Comparison of ENCODE assay signal across 1 mouse cellular context in genomic region chr2:157367184-157367893, GRCm38 (mm10).
TF ChIP-seq lines count a peak whose summit lies in the region.

Gene Manbal (plus strand): TSS chr2:157367594.

TF ChIP-seq in CH12.LX, 34 proteins besides CTCF, POLR2A, EP300 and RAD21 (continued from another document):
- TF ChIP-seq MYC (IDR thresholded peaks at IDR 0.05; ENCODE audit: low read depth, low read length): 0 out of 2 replicates have a peak, but pooled peaks have one; percentile 46
- peak; percentile 69 for TF ChIP-seq ZMIZ1 (IDR thresholded peaks at IDR 0.05; ENCODE audit: low read depth, low read length)
- no peak for TF ChIP-seq USF2 (conservative IDR thresholded peaks at IDR 0.05; ENCODE audit: low read depth, low read length)
- TF ChIP-seq GABPA (IDR thresholded peaks at IDR 0.05; ENCODE audit: insufficient replicate concordance, low read depth, low read length): no peak; the same call in 1 of the 2 replicates
- TF ChIP-seq JUN (IDR thresholded peaks at IDR 0.05; ENCODE audit: insufficient read depth, low read depth, low read length): no peak
- TF ChIP-seq MAZ (IDR thresholded peaks at IDR 0.05; ENCODE audit: low read depth, low read length): no peak
- TF ChIP-seq JUND (conservative IDR thresholded peaks at IDR 0.05; ENCODE audit: low read depth, low read length): no peak
- no peak for TF ChIP-seq ZKSCAN1 (IDR thresholded peaks at IDR 0.05; ENCODE audit: borderline replicate concordance, low read depth, low read length)
- TF ChIP-seq MEF2A (IDR thresholded peaks at IDR 0.05; ENCODE audit: borderline replicate concordance, low read depth, low read length): 0 out of 2 replicates have a peak, but pooled peaks have one; percentile 32
- TF ChIP-seq RCOR1 (conservative IDR thresholded peaks at IDR 0.05; ENCODE audit: low read depth, low read length): no peak; the same call in 1 of the 2 replicates
- peak; percentile 86 for TF ChIP-seq UBTF (IDR thresholded peaks at IDR 0.05; ENCODE audit: low read depth, low read length)
- TF ChIP-seq POLR2AphosphoS2 (IDR thresholded peaks at IDR 0.05; ENCODE audit: low read depth, low read length): peak; percentile 69; the same call in 1 of the 2 replicates
- TF ChIP-seq NRF1 (IDR thresholded peaks at IDR 0.05; ENCODE audit: low read depth, low read length): 0 out of 2 replicates have a peak, but pooled peaks have one; percentile 24
- TF ChIP-seq IRF4 (IDR thresholded peaks at IDR 0.05; ENCODE audit: low read depth, low read length): peak; percentile 65; the same call in 1 of the 2 replicates
- peak; percentile 94 for TF ChIP-seq ELF1 (IDR thresholded peaks at IDR 0.05; ENCODE audit: low read depth, low read length)
- no peak for TF ChIP-seq ZNF384 (IDR thresholded peaks at IDR 0.05; ENCODE audit: low read depth, low read length)
- peak; percentile 80; the same call in 1 of the 2 replicates for TF ChIP-seq TBP (conservative IDR thresholded peaks at IDR 0.05; ENCODE audit: low read depth, low read length)
- peak; percentile 93 for TF ChIP-seq CHD2 (IDR thresholded peaks at IDR 0.05; ENCODE audit: low read length)
- no peak for TF ChIP-seq MAFK (IDR thresholded peaks at IDR 0.05; ENCODE audit: insufficient replicate concordance, low read length)
- no peak; the same call in 1 of the 2 replicates for TF ChIP-seq USF1 (IDR thresholded peaks at IDR 0.05; ENCODE audit: low read depth, low read length)
- no peak for TF ChIP-seq ETS1 (conservative IDR thresholded peaks at IDR 0.05; ENCODE audit: low read depth, low read length)
